Mouse (Mus musculus) limb, embryonic 12.5 days (tissue): ENCODE measurements around the gene Tmem40. TPM values are rescaled to one million over a fixed set of nuclear protein-coding genes. Genes with fewer than 3 reads are reported as not detected.
A peak's percentile ranks its signal among the peaks of the same experiment; 100 is the strongest.

Source experiments
- ATAC-seq: fragments of 200-750 bp; cut with Nextera tagmentation; 2 replicates; pipeline ENCODE4 v1.8.0; 2017; ENCODE audit warnings: low read depth, moderate TSS enrichment; ENCODE audit not compliant: insufficient number of reproducible peaks, insufficient read depth, low FRiP score, low TSS enrichment
- H3K27ac ChIP-seq: fragments of 300-500 bp; sonication (generic); 2 replicates; pipeline ENCODE4 v1.5.1; 2016; ENCODE audit warnings: mild to moderate bottlenecking, moderate library complexity
- H3K27me3 ChIP-seq: fragments of 300-500 bp; sonication (generic); 2 replicates; pipeline ENCODE4 v1.6.1; 2016; ENCODE audit warnings: mild to moderate bottlenecking, moderate library complexity
- H3K36me3 ChIP-seq: fragments of 300-500 bp; sonication (generic); 2 replicates; pipeline ENCODE4 v1.6.1; 2016; ENCODE audit warnings: mild to moderate bottlenecking, moderate library complexity
- H3K4me1 ChIP-seq: fragments of 300-500 bp; sonication (generic); replicated peaks from 2 replicates; pipeline ENCODE4 v1.6.1; 2016
- H3K4me2 ChIP-seq: fragments of 300-500 bp; sonication (generic); 2 replicates; pipeline ENCODE4 v1.6.1; 2016; ENCODE audit warnings: mild to moderate bottlenecking, moderate library complexity
- H3K4me3 ChIP-seq: fragments of 300-500 bp; sonication (generic); replicated peaks from 2 replicates; pipeline ENCODE4 v1.5.1; 2016; ENCODE audit warnings: mild to moderate bottlenecking
- H3K9ac ChIP-seq: fragments of 300-500 bp; sonication (generic); replicated peaks from 2 replicates; pipeline ENCODE4 v1.6.1; 2016; ENCODE audit warnings: mild to moderate bottlenecking, moderate library complexity
- H3K9me3 ChIP-seq: fragments of 300-500 bp; sonication (generic); 2 replicates; pipeline ENCODE4 v1.6.1; 2016; ENCODE audit warnings: mild to moderate bottlenecking, moderate library complexity
- WGBS: fragments of 180-500 bp; shearing (Covaris S2); methylation state at CpG from one replicate; pipeline ENCODE4 v1.1.7; 2016; 5-methylcytosine and 5-hydroxymethylcytosine counted together
- polyA plus RNA-seq: library from polyadenylated mRNA; unstranded; fragments of >200 nt; fragmentation: Nextera tagmentation; extraction: Ambion mirVana; gene quantifications from 2 replicates; pipeline ENCODE4 v1.2.1, GENCODE M21; 2016

Tmem40 gene
- polyA plus RNA-seq, 1 experiment from 2014 or later, result 1.7 TPM

- no peak for ATAC-seq
- H3K27ac ChIP-seq, result peak overlapping the region; percentile 37; the same call in 1 of the 2 replicates
- 74% methylated on average over 4 of the region's 4 CpGs for WGBS
These were observed 6.0 kb upstream of the Tmem40 start for GRCm38 (mm10) chr6:115768207-115768606.

GRCm38 (mm10) chr6:115767357-115767756, 5.1 kb upstream of the Tmem40 start:
- 58% methylated on average over 9 of the region's 9 CpGs for WGBS

More at GRCm38 (mm10) chr6:115768207-115768606, 6.0 kb upstream of the Tmem40 start:
- H3K4me2 ChIP-seq, result no peak overlapping the region
- no peak overlapping the region for H3K4me3 ChIP-seq
- H3K9me3 ChIP-seq, result no peaks in the 10 kb centered on the region
- no peak overlapping the region for H3K9ac ChIP-seq
- H3K36me3 ChIP-seq, result no peaks in the 10 kb centered on the region
- peaks cover 15% of the 10 kb centered on the region for H3K4me1 ChIP-seq
- no peaks in the 10 kb centered on the region for H3K27me3 ChIP-seq

GRCm38 (mm10) chr6:115764179-115764578, 2.0 kb upstream of the Tmem40 start:
- H3K27me3 ChIP-seq, result no peaks in the 10 kb centered on the region
- no peaks in the 10 kb centered on the region for H3K36me3 ChIP-seq
- peak overlapping the region; percentile 32; the same call in 1 of the 2 replicates for H3K9ac ChIP-seq
- H3K4me1 ChIP-seq, result peaks cover 36% of the 10 kb centered on the region
- no peak overlapping the region for H3K4me3 ChIP-seq
- H3K4me2 ChIP-seq, result peak overlapping the region; percentile 24
- 9% methylated on average over 7 of the region's 7 CpGs for WGBS
- peak overlapping the region; percentile 94 for H3K27ac ChIP-seq
- no peaks in the 10 kb centered on the region for H3K9me3 ChIP-seq
- peak; percentile 80 for ATAC-seq

More at GRCm38 (mm10) chr6:115767357-115767756, 5.1 kb upstream of the Tmem40 start:
- no peaks in the 10 kb centered on the region for H3K9me3 ChIP-seq
- no peak for ATAC-seq
- H3K9ac ChIP-seq, result no peak overlapping the region
- H3K4me1 ChIP-seq, result peaks cover 20% of the 10 kb centered on the region
- H3K36me3 ChIP-seq, result no peaks in the 10 kb centered on the region
- H3K27ac ChIP-seq, result peak overlapping the region; percentile 17; the same call in 1 of the 2 replicates
- H3K27me3 ChIP-seq, result no peaks in the 10 kb centered on the region
- H3K4me2 ChIP-seq, result no peak overlapping the region
- H3K4me3 ChIP-seq, result no peak overlapping the region

GRCm38 (mm10) chr6:115760982-115761381, 1.2 kb downstream of the Tmem40 start:
- H3K27me3 ChIP-seq, result no peaks in the 10 kb centered on the region
- no peak for ATAC-seq
- no peaks in the 10 kb centered on the region for H3K36me3 ChIP-seq
- peaks cover 31% of the 10 kb centered on the region for H3K4me1 ChIP-seq
- H3K4me3 ChIP-seq, result no peak overlapping the region
- no peak overlapping the region for H3K4me2 ChIP-seq
- H3K27ac ChIP-seq, result no peak overlapping the region
- WGBS, result 63% methylated on average over 4 of the region's 4 CpGs
- H3K9me3 ChIP-seq, result no peaks in the 10 kb centered on the region
- no peak overlapping the region for H3K9ac ChIP-seq

- Histone ChIP-seq H3K9me3 (no peaks in the 10 kb centered on the region), H3K4me2 (no peak overlapping the region), H3K27me3 (no peaks in the 10 kb centered on the region), H3K27ac (no peak overlapping the region), H3K4me3 (no peak overlapping the region), H3K36me3 (no peaks in the 10 kb centered on the region), H3K9ac (no peak overlapping the region), H3K4me1 (peaks cover 31% of the 10 kb centered on the region)
- 92% methylated on average over 4 of the region's 4 CpGs for WGBS
- ATAC-seq, result no peak
These were observed 2.1 kb downstream of the Tmem40 start for GRCm38 (mm10) chr6:115760137-115760536.

- H3K9ac ChIP-seq, result no peak overlapping the region; the same call in 1 of the 2 replicates
- no peak overlapping the region for H3K4me2 ChIP-seq
- H3K27ac ChIP-seq, result no peak overlapping the region
- H3K9me3 ChIP-seq, result no peaks in the 10 kb centered on the region
- H3K4me1 ChIP-seq, result peaks cover 29% of the 10 kb centered on the region
- 60% methylated on average over 5 of the region's 5 CpGs for WGBS
- no peak for ATAC-seq
- no peaks in the 10 kb centered on the region for H3K27me3 ChIP-seq
- H3K36me3 ChIP-seq, result no peaks in the 10 kb centered on the region
- H3K4me3 ChIP-seq, result no peak overlapping the region
These were observed 2.7 kb downstream of the Tmem40 start for GRCm38 (mm10) chr6:115759461-115759860.

- no peak for ATAC-seq
- no peaks in the 10 kb centered on the region for H3K9me3 ChIP-seq
- no peak overlapping the region for H3K4me2 ChIP-seq
- H3K4me1 ChIP-seq, result peaks cover 24% of the 10 kb centered on the region
- WGBS, result 57% methylated on average over 9 of the region's 9 CpGs
- no peaks in the 10 kb centered on the region for H3K27me3 ChIP-seq
- no peak overlapping the region; the same call in 1 of the 2 replicates for H3K9ac ChIP-seq
- H3K4me3 ChIP-seq, result no peak overlapping the region
- no peak overlapping the region for H3K27ac ChIP-seq
- H3K36me3 ChIP-seq, result no peaks in the 10 kb centered on the region
These were observed 3.2 kb downstream of the Tmem40 start for GRCm38 (mm10) chr6:115758981-115759435.

- no peak overlapping the region for H3K4me2 ChIP-seq
- H3K4me1 ChIP-seq, result no peaks in the 10 kb centered on the region; the same call in 1 of the 2 replicates
- 78% methylated on average over 7 of the region's 7 CpGs for WGBS
- no peaks in the 10 kb centered on the region for H3K9me3 ChIP-seq
- H3K4me3 ChIP-seq, result no peak overlapping the region
- H3K27me3 ChIP-seq, result no peaks in the 10 kb centered on the region
- no peak for ATAC-seq
- no peak overlapping the region for H3K27ac ChIP-seq
- H3K36me3 ChIP-seq, result no peaks in the 10 kb centered on the region
- H3K9ac ChIP-seq, result no peak overlapping the region
These were observed 6.7 kb downstream of the Tmem40 start for GRCm38 (mm10) chr6:115755536-115755935.

GRCm38 (mm10) chr6:115746326-115746725, 15.9 kb downstream of the Tmem40 start:
- Histone ChIP-seq H3K9ac (no peak overlapping the region), H3K36me3 (no peaks in the 10 kb centered on the region), H3K9me3 (no peaks in the 10 kb centered on the region), H3K4me1 (no peaks in the 10 kb centered on the region), H3K27me3 (no peaks in the 10 kb centered on the region), H3K4me3 (no peak overlapping the region), H3K4me2 (no peak overlapping the region), H3K27ac (no peak overlapping the region)
- no peak for ATAC-seq
- WGBS, result 86% methylated on average over 1 of the region's 1 CpGs

GRCm38 (mm10) chr6:115743569-115743968, 18.6 kb downstream of the Tmem40 start:
- Histone ChIP-seq H3K36me3 (no peaks in the 10 kb centered on the region), H3K27ac (no peak overlapping the region), H3K4me2 (no peak overlapping the region), H3K27me3 (no peaks in the 10 kb centered on the region), H3K4me1 (no peaks in the 10 kb centered on the region), H3K9me3 (no peaks in the 10 kb centered on the region), H3K4me3 (no peak overlapping the region), H3K9ac (no peak overlapping the region)
- WGBS, result 0% methylated on average over 1 of the region's 1 CpGs
- ATAC-seq, result no peak

GRCm38 (mm10) chr6:115739056-115739455, 23.2 kb downstream of the Tmem40 start:
- Histone ChIP-seq H3K4me1 (no peaks in the 10 kb centered on the region), H3K27ac (no peak overlapping the region), H3K36me3 (no peaks in the 10 kb centered on the region), H3K4me3 (no peak overlapping the region), H3K4me2 (no peak overlapping the region), H3K9ac (no peak overlapping the region), H3K27me3 (no peaks in the 10 kb centered on the region), H3K9me3 (no peaks in the 10 kb centered on the region)
- ATAC-seq, result no peak
- 94% methylated on average over 5 of the region's 5 CpGs for WGBS

- H3K36me3 ChIP-seq, result no peaks in the 10 kb centered on the region
- no peak overlapping the region for H3K4me2 ChIP-seq
- H3K27me3 ChIP-seq, result no peaks in the 10 kb centered on the region
- no peaks in the 10 kb centered on the region; the same call in 1 of the 2 replicates for H3K9me3 ChIP-seq
- H3K9ac ChIP-seq, result no peak overlapping the region
- H3K4me3 ChIP-seq, result no peak overlapping the region
- peaks cover 3% of the 10 kb centered on the region for H3K4me1 ChIP-seq
- 74% methylated on average over 4 of the region's 4 CpGs for WGBS
- H3K27ac ChIP-seq, result no peak overlapping the region
- no peak for ATAC-seq
These were observed 27.3 kb downstream of the Tmem40 start for GRCm38 (mm10) chr6:115734909-115735308.
